Mouse (Mus musculus) kidney, embryonic 14.5 days (tissue): ENCODE results near the gene Cdip1. TPM values are rescaled to one million over a fixed set of nuclear protein-coding genes. Genes with fewer than 3 reads are reported as not detected.

Experiments used
- ATAC-seq: fragments of 200-750 bp; cut with Nextera tagmentation; 2 replicates; pipeline ENCODE4 v1.8.0; 2017; ENCODE audit warnings: moderate number of reproducible peaks, mild to moderate bottlenecking, moderate TSS enrichment, moderate library complexity; ENCODE audit not compliant: low FRiP score, low TSS enrichment
- H3K27ac ChIP-seq: fragments of 300-500 bp; sonication (generic); 2 replicates; pipeline ENCODE4 v1.5.1; 2014; ENCODE audit warnings: low read depth, mild to moderate bottlenecking, low read length, moderate library complexity, mixed read lengths
- H3K27me3 ChIP-seq: fragments of 300-500 bp; sonication (generic); 2 replicates; pipeline ENCODE4 v1.6.1; 2014; ENCODE audit warnings: mild to moderate bottlenecking, low read length; ENCODE audit not compliant: control insufficient read depth, insufficient read depth
- H3K36me3 ChIP-seq: fragments of 300-500 bp; sonication (generic); 2 replicates; pipeline ENCODE4 v1.6.1; 2014; ENCODE audit warnings: low read length, mixed read lengths; ENCODE audit not compliant: control insufficient read depth, insufficient read depth
- H3K4me1 ChIP-seq: fragments of 300-500 bp; sonication (generic); 2 replicates; pipeline ENCODE4 v1.6.1; 2014; ENCODE audit warnings: low read length, mixed read lengths; ENCODE audit not compliant: control insufficient read depth, insufficient read depth
- H3K4me2 ChIP-seq: fragments of 300-500 bp; sonication (generic); replicated peaks from 2 replicates; pipeline ENCODE4 v1.6.1; 2014; ENCODE audit warnings: low read depth, mild to moderate bottlenecking, low read length
- H3K4me3 ChIP-seq: fragments of 300-500 bp; sonication (generic); 2 replicates; pipeline ENCODE4 v1.5.1; 2014; ENCODE audit warnings: mild to moderate bottlenecking, low read length
- H3K9ac ChIP-seq: fragments of 300-500 bp; sonication (generic); 2 replicates; pipeline ENCODE4 v1.6.1; 2014; ENCODE audit warnings: low read depth, mild to moderate bottlenecking, low read length, moderate library complexity
- H3K9me3 ChIP-seq: fragments of 300-500 bp; sonication (generic); 2 replicates; pipeline ENCODE4 v1.6.1; 2016; ENCODE audit warnings: low read length; ENCODE audit not compliant: control insufficient read depth
- WGBS: fragments of 180-500 bp; shearing (Covaris S2); extraction: QIAGEN DNeasy Blood & Tissue Kit; methylation state at CpG from one replicate; pipeline ENCODE4 v1.1.7; 2014; 5-methylcytosine and 5-hydroxymethylcytosine counted together
- polyA plus RNA-seq: library from polyadenylated mRNA; unstranded; fragments of >200 nt; fragmentation: Nextera tagmentation; extraction: Ambion mirVana; gene quantifications from 2 replicates; pipeline ENCODE4 v1.2.1, GENCODE M21; 2014

Gene Cdip1
- polyA plus RNA-seq, 1 experiment from 2014 or later: 98.0 TPM

GRCm38 (mm10) chr16:4727526-4727925 is 62.6 kb downstream of the Cdip1 start:
- H3K36me3 ChIP-seq: no peaks in the 10 kb centered on the region
- no peak for ATAC-seq
- peaks cover 11% of the 10 kb centered on the region; the same call in 1 of the 2 replicates for H3K4me1 ChIP-seq
- no peak overlapping the region for H3K9ac ChIP-seq
- no peak overlapping the region for H3K27ac ChIP-seq
- no peaks in the 10 kb centered on the region for H3K27me3 ChIP-seq
- peak overlapping the region; percentile 50 for H3K4me2 ChIP-seq
- no peak overlapping the region; the same call in 1 of the 2 replicates for H3K4me3 ChIP-seq
- H3K9me3 ChIP-seq: no peaks in the 10 kb centered on the region
- WGBS: 93% methylated on average over 1 of the region's 1 CpGs

GRCm38 (mm10) chr16:4726528-4727128 is 63.5 kb downstream of the Cdip1 start:
- WGBS: under 1% methylated on average over 39 of the region's 40 CpGs
- no peaks in the 10 kb centered on the region for H3K9me3 ChIP-seq
- H3K36me3 ChIP-seq: no peaks in the 10 kb centered on the region
- peak overlapping the region; percentile 50 for H3K4me2 ChIP-seq
- peak overlapping the region; percentile 82 for H3K27ac ChIP-seq
- no peaks in the 10 kb centered on the region for H3K27me3 ChIP-seq
- H3K9ac ChIP-seq: peak overlapping the region; percentile 92
- peak overlapping the region; percentile 95 for H3K4me3 ChIP-seq
- ATAC-seq: peak; percentile 63; the same call in 1 of the 2 replicates
- H3K4me1 ChIP-seq: peaks cover 11% of the 10 kb centered on the region; the same call in 1 of the 2 replicates

- H3K4me2 ChIP-seq: peak within 1 kb of the TSS; percentile 50
- no peaks in the 10 kb centered on the region for H3K9me3 ChIP-seq
- 5% methylated on average over 35 of the region's 35 CpGs for WGBS
- no peaks in the 10 kb centered on the region for H3K27me3 ChIP-seq
- peak; percentile 97 for ATAC-seq
- peaks cover 11% of the 10 kb centered on the region; the same call in 1 of the 2 replicates for H3K4me1 ChIP-seq
- H3K9ac ChIP-seq: peak within 1 kb of the TSS; percentile 92
- H3K36me3 ChIP-seq: no peaks in the 10 kb centered on the region
- peak within 1 kb of the TSS; percentile 82 for H3K27ac ChIP-seq
- peak within 1 kb of the TSS; percentile 95 for H3K4me3 ChIP-seq
These were observed 64.1 kb downstream of the Cdip1 start, which contains the start of gene Hmox2 for GRCm38 (mm10) chr16:4725780-4726527. Hmox2 (plus strand) TSS chr16:4726361.

- no peaks in the 10 kb centered on the region for H3K9me3 ChIP-seq
- 73% methylated on average over 4 of the region's 4 CpGs for WGBS
- no peak overlapping the region for H3K4me3 ChIP-seq
- H3K9ac ChIP-seq: no peak overlapping the region
- peaks cover 11% of the 10 kb centered on the region; the same call in 1 of the 2 replicates for H3K4me1 ChIP-seq
- ATAC-seq: no peak
- no peak overlapping the region for H3K27ac ChIP-seq
- H3K4me2 ChIP-seq: no peak overlapping the region
- H3K27me3 ChIP-seq: no peaks in the 10 kb centered on the region
- no peaks in the 10 kb centered on the region for H3K36me3 ChIP-seq
These were observed 64.8 kb downstream of the Cdip1 start for GRCm38 (mm10) chr16:4725266-4725665.

- Histone ChIP-seq H3K27me3 (no peaks in the 10 kb centered on the region), H3K9ac (no peak overlapping the region), H3K4me3 (no peak overlapping the region), H3K36me3 (no peaks in the 10 kb centered on the region), H3K4me1 (peaks cover 8% of the 10 kb centered on the region; the same call in 1 of the 2 replicates), H3K4me2 (no peak overlapping the region), H3K9me3 (no peaks in the 10 kb centered on the region), H3K27ac (no peak overlapping the region)
- 77% methylated on average over 3 of the region's 3 CpGs for WGBS
- ATAC-seq: no peak
These were observed 67.2 kb downstream of the Cdip1 start for GRCm38 (mm10) chr16:4722915-4723209.

- 73% methylated on average over 7 of the region's 7 CpGs for WGBS
- H3K4me2 ChIP-seq: no peak overlapping the region
- no peak overlapping the region for H3K9ac ChIP-seq
- no peak overlapping the region for H3K27ac ChIP-seq
- no peaks in the 10 kb centered on the region for H3K9me3 ChIP-seq
- H3K36me3 ChIP-seq: no peaks in the 10 kb centered on the region
- H3K4me1 ChIP-seq: peaks cover 4% of the 10 kb centered on the region; the same call in 1 of the 2 replicates
- no peaks in the 10 kb centered on the region for H3K27me3 ChIP-seq
- H3K4me3 ChIP-seq: no peak overlapping the region
- ATAC-seq: no peak
These were observed 67.8 kb downstream of the Cdip1 start for GRCm38 (mm10) chr16:4722128-4722914.

GRCm38 (mm10) chr16:4718753-4719518 is 71.2 kb downstream of the Cdip1 start, which contains the start of gene Nmral1:
Nmral1 (minus strand) TSS chr16:4719356.
- no peaks in the 10 kb centered on the region for H3K4me1 ChIP-seq
- WGBS: 7% methylated on average over 33 of the region's 33 CpGs

GRCm38 (mm10) chr16:4717866-4718265 is 72.2 kb downstream of the Cdip1 start:
- no peak overlapping the region for H3K27ac ChIP-seq
- peak overlapping the region; percentile 63 for H3K4me3 ChIP-seq
- no peak for ATAC-seq
- 28% methylated on average over 3 of the region's 3 CpGs for WGBS
- H3K4me2 ChIP-seq: peak overlapping the region; percentile 57
- no peaks in the 10 kb centered on the region for H3K4me1 ChIP-seq
- H3K9me3 ChIP-seq: no peaks in the 10 kb centered on the region
- H3K9ac ChIP-seq: no peak overlapping the region
- no peaks in the 10 kb centered on the region for H3K27me3 ChIP-seq
- H3K36me3 ChIP-seq: peaks cover 32% of the 10 kb centered on the region

More at GRCm38 (mm10) chr16:4718753-4719518, 71.2 kb downstream of the Cdip1 start, which contains the start of gene Nmral1:
- H3K9ac ChIP-seq: peak within 1 kb of the TSS; percentile 73
- peak; percentile 94 for ATAC-seq
- H3K27ac ChIP-seq: peak within 1 kb of the TSS; percentile 83
- H3K27me3 ChIP-seq: no peaks in the 10 kb centered on the region
- peak within 1 kb of the TSS; percentile 57 for H3K4me2 ChIP-seq
- H3K4me3 ChIP-seq: peak within 1 kb of the TSS; percentile 63
- no peaks in the 10 kb centered on the region for H3K9me3 ChIP-seq
- H3K36me3 ChIP-seq: peaks cover 24% of the 10 kb centered on the region
